Mouse (Mus musculus): Measurements from ENCODE around the gene Psap. TPM values are rescaled to one million over a fixed set of nuclear protein-coding genes. Genes with fewer than 3 reads are reported as not detected.

The Psap gene
- total and polyA plus RNA-seq, 2 experiments from 2014 or later = 259 to 690 TPM

GRCm38 (mm10) chr10:60313606-60314005 lies 36.2 kb downstream of the Psap start:
- DNase-seq (no peak), ATAC-seq (no peak)
- Histone ChIP-seq H3K36me3 (ENCODE audit: insufficient read depth) (no peaks in the 10 kb centered on the region), H3K9me3 (ENCODE audit: low read length) (no peaks in the 10 kb centered on the region), H3K4me1 (ENCODE audit: insufficient read depth) (no peaks in the 10 kb centered on the region), H3K4me3 (ENCODE audit: low read depth, low read length) (no peak overlapping the region), H3K4me2 (ENCODE audit: low read depth) (no peak overlapping the region), H3K9ac (no peak overlapping the region), H3K27ac (ENCODE audit: low read depth, low read length) (no peak overlapping the region), H3K27me3 (ENCODE audit: insufficient read depth, low read length) (no peaks in the 10 kb centered on the region)
- WGBS = 92% methylated on average over 5 of the region's 5 CpGs
- TF ChIP-seq CTCF (IDR thresholded peaks at IDR 0.05; ENCODE audit: low read depth) = no peak

- ATAC-seq (no peak), DNase-seq (no peak)
- WGBS = 94% methylated on average over 4 of the region's 4 CpGs
- TF ChIP-seq CTCF (IDR thresholded peaks at IDR 0.05; ENCODE audit: low read depth) = no peak
- no peak overlapping the region for H3K4me2 ChIP-seq (ENCODE audit: low read depth)
- H3K27ac ChIP-seq (ENCODE audit: low read depth, low read length) = no peak overlapping the region
- H3K4me1 ChIP-seq (ENCODE audit: insufficient read depth) = no peaks in the 10 kb centered on the region
- H3K9ac ChIP-seq = no peak overlapping the region
- no peaks in the 10 kb centered on the region for H3K9me3 ChIP-seq (ENCODE audit: low read length)
- H3K36me3 ChIP-seq (ENCODE audit: insufficient read depth) = no peaks in the 10 kb centered on the region
- H3K4me3 ChIP-seq (ENCODE audit: low read depth, low read length) = no peak overlapping the region
- no peaks in the 10 kb centered on the region for H3K27me3 ChIP-seq (ENCODE audit: insufficient read depth, low read length)
These were observed 38.7 kb downstream of the Psap start for GRCm38 (mm10) chr10:60316166-60316565.

GRCm38 (mm10) chr10:60328963-60329650 lies 51.7 kb downstream of the Psap start:
- WGBS = 77% methylated on average over 11 of the region's 11 CpGs
- H3K27ac ChIP-seq (ENCODE audit: low read depth, low read length) = no peak overlapping the region
- H3K4me1 ChIP-seq (ENCODE audit: insufficient read depth) = no peaks in the 10 kb centered on the region
- H3K27me3 ChIP-seq (ENCODE audit: insufficient read depth, low read length) = no peaks in the 10 kb centered on the region
- no peaks in the 10 kb centered on the region for H3K9me3 ChIP-seq (ENCODE audit: low read length)
- H3K4me3 ChIP-seq (ENCODE audit: low read depth, low read length) = no peak overlapping the region
- DNase-seq (peak; percentile 29), ATAC-seq (no peak)
- H3K9ac ChIP-seq = no peak overlapping the region
- no peak for TF ChIP-seq CTCF (IDR thresholded peaks at IDR 0.05; ENCODE audit: low read depth)
- no peak overlapping the region for H3K4me2 ChIP-seq (ENCODE audit: low read depth)
- H3K36me3 ChIP-seq (ENCODE audit: insufficient read depth) = no peaks in the 10 kb centered on the region

GRCm38 (mm10) chr10:60334583-60334982 lies 57.2 kb downstream of the Psap start:
- Histone ChIP-seq H3K4me3 (ENCODE audit: low read depth, low read length) (no peak overlapping the region), H3K9me3 (ENCODE audit: low read length) (no peaks in the 10 kb centered on the region), H3K4me2 (ENCODE audit: low read depth) (no peak overlapping the region), H3K9ac (no peak overlapping the region), H3K27me3 (ENCODE audit: insufficient read depth, low read length) (no peaks in the 10 kb centered on the region), H3K36me3 (ENCODE audit: insufficient read depth) (no peaks in the 10 kb centered on the region), H3K4me1 (ENCODE audit: insufficient read depth) (no peaks in the 10 kb centered on the region), H3K27ac (ENCODE audit: low read depth, low read length) (no peak overlapping the region)
- ATAC-seq (no peak), DNase-seq (no peak)
- 86% methylated on average over 7 of the region's 7 CpGs for WGBS
- TF ChIP-seq CTCF (IDR thresholded peaks at IDR 0.05; ENCODE audit: low read depth) = no peak

- TF ChIP-seq CTCF (IDR thresholded peaks at IDR 0.05; ENCODE audit: low read depth) = no peak
- ATAC-seq (no peak), DNase-seq (no peak)
- Histone ChIP-seq H3K27me3 (ENCODE audit: insufficient read depth, low read length) (no peaks in the 10 kb centered on the region), H3K4me1 (ENCODE audit: insufficient read depth) (no peaks in the 10 kb centered on the region), H3K4me2 (ENCODE audit: low read depth) (no peak overlapping the region), H3K9me3 (ENCODE audit: low read length) (no peaks in the 10 kb centered on the region), H3K9ac (no peak overlapping the region), H3K4me3 (ENCODE audit: low read depth, low read length) (no peak overlapping the region), H3K36me3 (ENCODE audit: insufficient read depth) (no peaks in the 10 kb centered on the region), H3K27ac (ENCODE audit: low read depth, low read length) (no peak overlapping the region)
- WGBS = 89% methylated on average over 4 of the region's 4 CpGs
These were observed 57.6 kb downstream of the Psap start for GRCm38 (mm10) chr10:60335021-60335420.

- peaks cover 8% of the 10 kb centered on the region for H3K27me3 ChIP-seq (ENCODE audit: insufficient read depth, low read length)
- ATAC-seq (no peak), DNase-seq (no peak)
- H3K9me3 ChIP-seq (ENCODE audit: low read length) = no peaks in the 10 kb centered on the region
- 77% methylated on average over 9 of the region's 9 CpGs for WGBS
- TF ChIP-seq CTCF (IDR thresholded peaks at IDR 0.05; ENCODE audit: low read depth) = no peak
- H3K4me1 ChIP-seq (ENCODE audit: insufficient read depth) = no peaks in the 10 kb centered on the region
- no peak overlapping the region for H3K9ac ChIP-seq
- no peak overlapping the region for H3K4me3 ChIP-seq (ENCODE audit: low read depth, low read length)
- no peaks in the 10 kb centered on the region for H3K36me3 ChIP-seq (ENCODE audit: insufficient read depth)
- no peak overlapping the region for H3K4me2 ChIP-seq (ENCODE audit: low read depth)
- H3K27ac ChIP-seq (ENCODE audit: low read depth, low read length) = no peak overlapping the region
These were observed 64.1 kb downstream of the Psap start for GRCm38 (mm10) chr10:60341528-60341927.

GRCm38 (mm10) chr10:60344111-60344510 lies 66.7 kb downstream of the Psap start:
- peaks cover 8% of the 10 kb centered on the region for H3K27me3 ChIP-seq (ENCODE audit: insufficient read depth, low read length)
- no peak for DNase-seq
- no peaks in the 10 kb centered on the region for H3K9me3 ChIP-seq (ENCODE audit: low read length)
- no peak overlapping the region for H3K4me3 ChIP-seq (ENCODE audit: low read depth, low read length)
- no peaks in the 10 kb centered on the region for H3K36me3 ChIP-seq (ENCODE audit: insufficient read depth)
- TF ChIP-seq CTCF (IDR thresholded peaks at IDR 0.05; ENCODE audit: low read depth) = no peak
- no peaks in the 10 kb centered on the region for H3K4me1 ChIP-seq (ENCODE audit: insufficient read depth)
- H3K27ac ChIP-seq (ENCODE audit: low read depth, low read length) = no peak overlapping the region
- no peak overlapping the region for H3K4me2 ChIP-seq (ENCODE audit: low read depth)
- H3K9ac ChIP-seq = no peak overlapping the region
- 86% methylated on average over 3 of the region's 3 CpGs for WGBS
- no peak for ATAC-seq

Data from forebrain, postnatal 0 days (tissue).